Mouse (Mus musculus) ES-E14 (cell line): ENCODE data around the gene Mycbpap.

Experiments
- CHD2 ChIP-seq: IDR thresholded peaks from 2 replicates; pipeline ENCODE4 v1.6.1; 2014; ENCODE audit warnings: mild to moderate bottlenecking, low read depth, low read length, inconsistent platforms
- MAFK ChIP-seq: IDR thresholded peaks from 2 replicates; pipeline ENCODE4 v1.6.1; 2014; ENCODE audit warnings: mild to moderate bottlenecking, low read depth, low read length, inconsistent platforms; ENCODE audit not compliant: insufficient read depth
- ZNF384 ChIP-seq: IDR thresholded peaks from 2 replicates; pipeline ENCODE4 v1.6.1; 2012; ENCODE audit warnings: low read depth, low read length, inconsistent platforms

DNA sequence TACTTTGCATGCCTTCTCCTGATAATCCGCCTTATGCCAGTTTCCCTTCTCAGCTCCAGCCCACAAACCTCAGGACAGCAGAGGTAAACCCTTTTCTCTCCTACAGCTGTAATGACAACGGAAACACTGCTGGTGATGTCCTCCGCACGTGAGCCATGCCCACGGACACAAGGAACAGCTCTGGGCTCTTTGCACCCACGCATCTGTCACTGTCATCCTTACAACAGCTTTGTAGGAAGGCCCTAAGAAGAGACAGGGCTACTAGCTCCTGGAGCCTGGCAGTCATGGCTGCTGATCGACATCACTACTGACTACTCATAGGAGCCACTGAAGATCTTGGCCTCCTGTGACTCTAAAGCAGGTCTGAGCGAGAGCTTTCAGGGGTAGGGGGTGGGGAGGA lies 11.6 kb upstream of the Mycbpap start:
- TF ChIP-seq ZNF384, result no peak
- TF ChIP-seq MAFK, result no peak
- TF ChIP-seq CHD2, result no peak
